In genomic region chr12:117450871-117451270, GRCm38 (mm10) we compare ENCODE assay signal across 16 mouse cellular contexts.
A peak's percentile ranks its signal among the peaks of the same experiment; 100 is the strongest.
DNase-seq lines count a peak whose midpoint lies in the region; ATAC-seq and TF ChIP-seq lines count a peak whose summit lies in the region.
"Had no signal": no experiment of that assay in that cellular context is flagged by ENCODE, and none has a peak within 500 bp of the region (broad histone marks: within the 10 kb centered on the region; RNA-seq: fewer than 3 reads in every experiment).

No protein-coding gene starts in this region.

- ATAC-seq in heart, embryonic 15.5 days (replicated peaks; ENCODE audit: insufficient number of reproducible peaks, insufficient read depth, low FRiP score, low read depth) = no peak
- no peak for ATAC-seq in lung, embryonic 16.5 days (ENCODE audit: low read depth)
- ATAC-seq: forebrain, embryonic 14.5 days; hindbrain, postnatal 0 days; inflammation-experienced regulatory T-cells, adult 6 months had no signal

- no peaks in the 10 kb centered on the region for H3K27me3 ChIP-seq in heart, embryonic 15.5 days
- H3K27me3 ChIP-seq in lung, embryonic 16.5 days (ENCODE audit: control insufficient read depth, insufficient read depth, low read depth, low read length) = no peaks in the 10 kb centered on the region
- H3K27me3 ChIP-seq: CH12.LX; heart, embryonic 13.5 days had no signal

- peak overlapping the region; percentile 32 for H3K27ac ChIP-seq in gastrocnemius, adult 2 months
- H3K27ac ChIP-seq in heart, embryonic 15.5 days = 0 out of 2 replicates have a peak overlapping the region, but pooled peaks have one; percentile 1
- H3K27ac ChIP-seq in lung, embryonic 16.5 days (ENCODE audit: low read length) = 0 out of 2 replicates have a peak overlapping the region, but pooled peaks have one; percentile 7
- peak overlapping the region; percentile 58; the same call in 1 of the 2 replicates for H3K27ac ChIP-seq in brown adipose tissue, adult 24 weeks (replicated peaks; ENCODE audit: low read depth, low read length)
- H3K27ac ChIP-seq: heart, embryonic 13.5 days; hindbrain, embryonic 14.5 days; hindbrain, postnatal 0 days had no signal

- H3K9me3 ChIP-seq in heart, embryonic 15.5 days (replicated peaks) = no peaks in the 10 kb centered on the region
- no peaks in the 10 kb centered on the region for H3K9me3 ChIP-seq in lung, embryonic 16.5 days (ENCODE audit: control insufficient read depth, low read length)
- H3K9me3 ChIP-seq: forebrain, embryonic 10.5 days; heart, embryonic 13.5 days had no signal

- no peak for TF ChIP-seq CTCF in gastrocnemius, adult 2 months (IDR thresholded peaks at IDR 0.05)

- H3K9ac ChIP-seq in heart, embryonic 15.5 days = no peak overlapping the region
- no peak overlapping the region for H3K9ac ChIP-seq in lung, embryonic 16.5 days (ENCODE audit: low read length)
- H3K9ac ChIP-seq: heart, embryonic 13.5 days; hindbrain, embryonic 14.5 days had no signal

- no peaks in the 10 kb centered on the region for H3K36me3 ChIP-seq in heart, embryonic 15.5 days
- no peaks in the 10 kb centered on the region for H3K36me3 ChIP-seq in lung, embryonic 16.5 days (ENCODE audit: control insufficient read depth, insufficient read depth, low read length)
- H3K36me3 ChIP-seq: forebrain, embryonic 10.5 days; heart, embryonic 13.5 days had no signal

- no peak overlapping the region for H3K4me2 ChIP-seq in heart, embryonic 15.5 days
- H3K4me2 ChIP-seq in lung, embryonic 16.5 days (ENCODE audit: low read depth, low read length) = no peak overlapping the region
- H3K4me2 ChIP-seq: heart, embryonic 13.5 days; hindbrain, embryonic 14.5 days had no signal

- H3K4me3 ChIP-seq in gastrocnemius, adult 2 months = no peak overlapping the region
- no peak overlapping the region for H3K4me3 ChIP-seq in heart, embryonic 15.5 days
- no peak overlapping the region for H3K4me3 ChIP-seq in lung, embryonic 16.5 days (ENCODE audit: low read length)
- H3K4me3 ChIP-seq in brown adipose tissue, adult 24 weeks (ENCODE audit: insufficient read depth, low read depth, low read length) = no peak overlapping the region
- H3K4me3 ChIP-seq: forebrain, embryonic 10.5 days; heart, embryonic 13.5 days had no signal

- WGBS in heart, embryonic 15.5 days = 61% methylated on average over 3 of the region's 3 CpGs
- WGBS in lung, embryonic 16.5 days = 60% methylated on average over 3 of the region's 3 CpGs

- intact Hi-C loops in gastrocnemius, adult 2 months (cut with DNase I) = no loop called here
- intact Hi-C loops in gastrocnemius, postnatal 14 days (cut with DNase I; ENCODE audit: low total_unique reads) = no loop called here
- intact Hi-C loops in heart, postnatal 14 days (cut with DNase I) = no loop called here

- DNase-seq in gastrocnemius, adult 2 months = no peak
- DNase-seq in gastrocnemius, postnatal 14 days = no peak
- DNase-seq in heart, postnatal 14 days = no peak
- no peak for DNase-seq in lung, postnatal 10 days
- DNase-seq: cerebellum, adult 11-12 months; cerebellum, adult 8-10 months had no signal

- H3K4me1 ChIP-seq in heart, embryonic 15.5 days (replicated peaks) = peaks cover 8% of the 10 kb centered on the region
- peaks cover 31% of the 10 kb centered on the region for H3K4me1 ChIP-seq in lung, embryonic 16.5 days (replicated peaks; ENCODE audit: control insufficient read depth, insufficient read depth, low read length)
- peaks cover 11% of the 10 kb centered on the region for H3K4me1 ChIP-seq in brown adipose tissue, adult 24 weeks (ENCODE audit: control insufficient read depth, insufficient read depth, insufficient read length, low read length)

Comparison
In these comparisons a context has a peak if more than half of its experiments do, and no peak if none do; other contexts are left out.
1. H3K27ac ChIP-seq: peak in every context shown above with its lines; median percentile 58 in brown adipose tissue, adult 24 weeks; 32 in gastrocnemius, adult 2 months; 7 in lung, embryonic 16.5 days; 1 in heart, embryonic 15.5 days.